Mouse (Mus musculus): Measurements from ENCODE around the gene Pan2. TPM values are rescaled to one million over a fixed set of nuclear protein-coding genes. Genes with fewer than 3 reads are reported as not detected.
"Not testable (repeated sequence)": the region's sequence is repeated elsewhere in the genome, so short reads cannot be mapped to it uniquely, and the experiment has no call there.

Pan2 gene
- polyA plus RNA-seq (2016; fragmentation: Nextera tagmentation; extraction: Ambion mirVana): 43.3 and 50.2 TPM in 2 replicates

DNA sequence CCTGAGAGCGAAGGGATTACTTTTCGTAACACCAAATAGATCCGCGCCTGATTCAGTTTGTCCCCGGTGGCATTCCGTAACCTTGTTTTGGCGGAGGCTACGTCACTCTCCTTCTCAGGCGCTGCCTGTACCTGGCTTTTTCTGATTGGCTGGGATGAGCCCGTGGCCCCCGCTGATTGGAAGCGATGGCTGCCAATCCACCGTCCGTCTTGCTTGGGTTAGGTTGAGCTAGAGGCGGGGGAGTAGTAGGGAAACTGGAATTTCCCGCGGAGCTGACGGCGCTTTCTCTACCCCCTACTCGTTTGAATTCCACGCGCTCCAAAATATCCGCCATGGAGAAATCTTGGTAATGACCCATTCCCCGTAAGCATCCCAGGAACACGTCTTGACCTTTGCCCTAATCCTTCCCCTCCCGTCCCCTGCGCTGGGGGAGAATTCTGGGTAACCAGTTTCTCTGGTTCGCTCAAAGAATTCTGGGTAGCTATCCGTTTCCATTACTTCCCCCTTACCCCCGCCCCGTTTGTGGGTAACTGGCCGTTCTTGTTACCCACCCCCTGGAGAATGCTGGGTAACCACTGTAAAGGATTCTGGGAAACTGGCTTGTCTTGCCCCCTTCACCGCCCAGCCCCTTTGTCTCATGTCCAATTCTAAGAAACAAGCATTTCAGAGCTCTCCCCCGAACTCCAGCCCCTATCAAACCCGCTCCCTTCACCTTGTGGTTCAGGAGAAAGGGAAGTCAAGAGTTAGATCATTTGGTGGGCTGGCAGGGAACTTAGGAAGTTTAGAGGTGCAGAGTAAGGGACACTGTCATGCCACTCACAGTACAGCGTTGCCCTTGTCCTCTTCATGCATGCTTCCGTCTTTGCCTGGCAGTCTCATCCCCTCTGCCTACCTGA lies at the start of gene Pan2:
Gene Pan2, plus strand, starts transcription at position 210 of the 896 bp plus-strand sequence.
- WGBS: 2% methylated on average over 37 of the region's 37 CpGs
- Histone ChIP-seq H3K36me3 (peaks cover 23% of the 10 kb centered on the region), H3K27me3 (ENCODE audit: low read depth, poor library complexity, severe bottlenecking) (no peaks in the 10 kb centered on the region), H3K27ac (replicated peaks) (peak within 1 kb of the TSS; percentile 97), H3K9me3 (replicated peaks) (no peaks in the 10 kb centered on the region), H3K4me3 (peak within 1 kb of the TSS; percentile 75), H3K4me1 (peaks cover 20% of the 10 kb centered on the region)
- peak; percentile 99 for DNase-seq (ENCODE audit: low spot score)

DNA sequence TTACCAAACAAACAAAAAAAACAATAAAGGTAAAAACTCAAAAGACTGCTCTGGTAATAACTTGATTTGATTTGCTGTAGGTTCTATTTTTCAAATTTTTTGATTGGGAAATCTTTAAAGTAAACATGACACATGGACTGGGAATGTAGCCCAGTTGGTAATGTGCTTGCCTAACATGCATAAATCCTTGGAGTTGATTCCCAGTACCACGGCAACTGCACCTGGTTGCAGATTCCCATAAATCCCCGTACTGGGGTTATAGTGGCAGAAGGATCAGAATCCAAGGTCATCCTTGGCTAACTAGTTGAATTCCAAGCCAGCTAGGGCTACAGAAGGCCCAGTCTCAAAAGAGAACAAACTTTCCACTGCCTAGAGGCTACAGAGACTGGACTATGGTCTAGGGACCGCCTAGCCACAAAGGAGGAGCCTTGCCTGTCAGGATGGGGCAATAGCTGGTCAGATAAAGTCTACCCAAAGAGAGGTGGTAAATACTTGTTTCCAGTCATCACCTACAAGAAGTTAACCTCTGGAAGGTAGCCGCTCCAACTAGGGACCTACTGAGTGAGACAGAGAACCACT lies 49.4 kb upstream of the Pan2 start, which contains the start of gene Apon:
Gene Apon, plus strand, starts transcription at position 420 of the 579 bp plus-strand sequence.
- no peak within 1 kb of the TSS for H3K4me3 ChIP-seq
- H3K27me3 ChIP-seq (ENCODE audit: low read depth, poor library complexity, severe bottlenecking): no peaks in the 10 kb centered on the region
- no peak for DNase-seq (ENCODE audit: low spot score)
- no peaks in the 10 kb centered on the region for H3K4me1 ChIP-seq
- peaks cover 51% of the 10 kb centered on the region for H3K36me3 ChIP-seq
- 91% methylated on average over 4 of the region's 4 CpGs for WGBS
- no peaks in the 10 kb centered on the region for H3K9me3 ChIP-seq (replicated peaks)
- H3K27ac ChIP-seq (replicated peaks): no peak within 1 kb of the TSS

DNA sequence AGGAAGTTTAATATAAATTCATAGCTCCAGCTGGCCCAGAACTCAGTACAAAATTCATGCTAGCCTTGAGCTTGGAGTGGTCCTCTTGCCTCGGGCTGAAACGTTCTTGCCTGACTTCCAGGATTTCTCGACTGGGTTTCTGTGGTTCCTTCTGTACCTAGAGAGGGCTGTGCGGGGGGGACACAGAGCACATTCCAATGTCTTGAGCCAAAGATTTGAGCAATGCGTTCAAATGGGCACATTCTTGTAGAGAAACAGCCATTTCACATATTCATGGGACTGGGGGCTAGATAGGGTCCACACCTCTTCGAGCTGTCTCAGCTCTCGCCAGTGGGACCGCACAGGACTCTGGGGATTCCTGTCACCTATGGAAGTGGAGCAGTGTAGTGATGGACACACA lies 47.2 kb upstream of the Pan2 start:
- no peak overlapping the region for H3K4me3 ChIP-seq
- H3K4me1 ChIP-seq: no peaks in the 10 kb centered on the region
- no peak overlapping the region for H3K27ac ChIP-seq (replicated peaks)
- H3K9me3 ChIP-seq (replicated peaks): no peaks in the 10 kb centered on the region
- H3K27me3 ChIP-seq (ENCODE audit: low read depth, poor library complexity, severe bottlenecking): no peaks in the 10 kb centered on the region
- DNase-seq (ENCODE audit: low spot score): no peak
- 91% methylated on average over 8 of the region's 8 CpGs for WGBS
- peaks cover 30% of the 10 kb centered on the region for H3K36me3 ChIP-seq

DNA sequence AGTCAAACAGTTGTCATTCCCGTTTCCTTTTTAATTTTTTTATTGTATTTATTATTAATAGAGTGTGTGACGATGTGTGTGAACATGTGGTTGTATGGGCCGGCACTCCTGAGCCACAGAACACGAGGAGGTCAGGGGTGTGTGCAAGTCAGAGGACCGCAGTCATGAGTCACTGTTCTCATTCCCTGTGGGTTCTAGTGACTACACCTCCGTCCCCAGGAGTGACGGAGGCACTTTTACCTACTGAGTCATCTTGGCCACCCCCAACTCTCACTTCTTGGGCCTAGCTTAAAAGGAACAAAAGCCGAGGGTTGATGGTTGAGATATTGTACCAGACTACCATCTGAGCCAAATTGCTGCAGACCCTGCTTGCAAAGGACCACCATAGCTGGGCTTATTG lies 46.8 kb upstream of the Pan2 start:
- Histone ChIP-seq H3K9me3 (replicated peaks) (no peaks in the 10 kb centered on the region), H3K27me3 (ENCODE audit: low read depth, poor library complexity, severe bottlenecking) (no peaks in the 10 kb centered on the region), H3K27ac (replicated peaks) (no peak overlapping the region), H3K4me3 (no peak overlapping the region), H3K4me1 (no peaks in the 10 kb centered on the region), H3K36me3 (peaks cover 26% of the 10 kb centered on the region)
- no peak for DNase-seq (ENCODE audit: low spot score)
- 92% methylated on average over 8 of the region's 8 CpGs for WGBS

DNA sequence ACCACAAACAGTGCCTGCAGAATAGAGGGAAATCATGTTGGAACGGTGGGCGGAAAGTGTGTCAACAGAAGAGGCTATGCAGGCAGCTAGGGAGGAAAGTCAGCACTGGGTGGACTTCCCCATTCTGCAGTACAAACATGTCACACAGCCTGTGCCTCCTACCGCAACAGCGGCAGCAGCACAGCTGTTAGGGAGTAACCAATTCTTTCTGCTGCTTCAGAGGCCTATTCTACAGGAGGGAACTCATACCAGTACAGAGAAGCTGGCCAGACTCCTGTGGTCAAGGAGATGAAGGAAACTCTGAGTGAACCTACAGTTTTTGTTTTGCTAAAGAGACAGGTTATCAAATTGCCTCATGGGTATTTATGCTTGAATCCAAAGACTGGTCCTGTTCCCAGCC lies 44.2 kb upstream of the Pan2 start:
- Histone ChIP-seq H3K4me1 (no peaks in the 10 kb centered on the region), H3K27ac (replicated peaks) (no peak overlapping the region), H3K36me3 (no peaks in the 10 kb centered on the region), H3K4me3 (no peak overlapping the region), H3K9me3 (replicated peaks) (no peaks in the 10 kb centered on the region), H3K27me3 (ENCODE audit: low read depth, poor library complexity, severe bottlenecking) (no peaks in the 10 kb centered on the region)
- 89% methylated on average over 4 of the region's 4 CpGs for WGBS
- no peak for DNase-seq (ENCODE audit: low spot score)

DNA sequence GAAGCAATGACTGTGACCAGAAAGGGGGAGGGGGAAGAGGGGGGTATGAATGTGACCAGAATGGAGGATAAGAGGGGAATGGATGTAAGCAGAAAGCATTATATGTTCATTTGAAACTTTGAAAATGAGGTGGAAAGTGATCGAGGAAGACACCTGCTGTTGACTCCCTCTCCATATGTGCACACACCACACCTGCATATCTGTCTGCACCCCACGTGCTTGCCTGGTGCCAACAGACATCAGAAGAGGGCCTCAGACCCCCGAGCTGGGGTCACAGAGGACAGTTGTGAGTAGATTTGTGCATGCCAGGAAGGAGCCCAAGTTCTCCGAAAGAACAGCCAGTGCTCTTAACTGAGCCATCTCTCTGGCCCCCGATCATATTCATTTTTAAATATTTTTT lies 43.2 kb upstream of the Pan2 start:
- Histone ChIP-seq H3K4me1 (no peaks in the 10 kb centered on the region), H3K9me3 (replicated peaks) (no peaks in the 10 kb centered on the region), H3K36me3 (no peaks in the 10 kb centered on the region), H3K27me3 (ENCODE audit: low read depth, poor library complexity, severe bottlenecking) (no peaks in the 10 kb centered on the region), H3K27ac (replicated peaks) (no peak overlapping the region), H3K4me3 (no peak overlapping the region)
- DNase-seq (ENCODE audit: low spot score): no peak
- WGBS: 88% methylated on average over 5 of the region's 5 CpGs

DNA sequence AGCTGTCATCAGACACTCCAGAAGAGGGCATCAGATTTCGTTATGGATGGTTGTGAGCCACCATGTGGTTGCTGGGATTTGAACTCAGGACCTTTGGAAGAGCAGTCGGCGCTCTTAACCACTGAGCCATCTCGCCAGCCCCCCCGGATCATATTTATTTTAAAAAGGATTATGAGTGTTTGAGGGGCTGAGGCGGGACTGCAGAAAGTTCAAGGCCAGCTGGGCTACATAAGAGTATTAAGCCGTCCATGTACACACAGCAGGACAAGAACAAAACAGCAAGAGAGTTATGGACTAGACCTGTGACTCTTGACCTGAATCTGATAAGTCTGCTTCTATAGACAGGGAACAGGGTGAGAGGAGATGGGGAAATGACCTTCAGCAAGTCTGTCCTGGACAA lies 42.8 kb upstream of the Pan2 start:
- DNase-seq (ENCODE audit: low spot score): not testable (repeated sequence)

DNA sequence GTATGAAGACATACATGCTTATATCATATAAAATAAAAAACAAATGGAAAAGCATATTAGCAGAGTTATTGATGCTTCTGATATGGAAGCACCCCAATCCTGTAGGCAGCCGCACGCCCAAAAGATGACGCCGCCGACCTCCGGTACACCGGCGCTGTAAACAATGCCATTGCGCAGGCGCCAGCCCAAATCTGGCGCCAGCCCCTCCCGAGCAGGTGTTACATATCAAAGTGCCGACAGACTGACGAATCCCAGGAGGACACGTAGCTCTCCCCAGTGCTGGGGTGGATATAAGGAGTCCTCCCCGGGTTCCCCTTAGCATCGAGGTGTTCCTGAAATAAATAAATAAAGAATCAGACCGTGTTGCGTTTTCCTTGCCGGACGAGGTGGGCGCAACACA lies 40.8 kb upstream of the Pan2 start:
- Histone ChIP-seq H3K27ac (replicated peaks) (no peak overlapping the region), H3K9me3 (replicated peaks) (no peaks in the 10 kb centered on the region), H3K4me3 (no peak overlapping the region), H3K4me1 (no peaks in the 10 kb centered on the region), H3K36me3 (no peaks in the 10 kb centered on the region), H3K27me3 (ENCODE audit: low read depth, poor library complexity, severe bottlenecking) (no peaks in the 10 kb centered on the region)
- no peak for DNase-seq (ENCODE audit: low spot score)
- WGBS: 83% methylated on average over 22 of the region's 22 CpGs

More for the DNA sequence above, 42.8 kb upstream of the Pan2 start:
- not testable (repeated sequence) for H3K9me3 ChIP-seq (replicated peaks); H3K4me1 ChIP-seq; H3K4me3 ChIP-seq; H3K27ac ChIP-seq (replicated peaks); H3K36me3 ChIP-seq; H3K27me3 ChIP-seq (ENCODE audit: low read depth, poor library complexity, severe bottlenecking)
- 87% methylated on average over 7 of the region's 7 CpGs for WGBS

DNA sequence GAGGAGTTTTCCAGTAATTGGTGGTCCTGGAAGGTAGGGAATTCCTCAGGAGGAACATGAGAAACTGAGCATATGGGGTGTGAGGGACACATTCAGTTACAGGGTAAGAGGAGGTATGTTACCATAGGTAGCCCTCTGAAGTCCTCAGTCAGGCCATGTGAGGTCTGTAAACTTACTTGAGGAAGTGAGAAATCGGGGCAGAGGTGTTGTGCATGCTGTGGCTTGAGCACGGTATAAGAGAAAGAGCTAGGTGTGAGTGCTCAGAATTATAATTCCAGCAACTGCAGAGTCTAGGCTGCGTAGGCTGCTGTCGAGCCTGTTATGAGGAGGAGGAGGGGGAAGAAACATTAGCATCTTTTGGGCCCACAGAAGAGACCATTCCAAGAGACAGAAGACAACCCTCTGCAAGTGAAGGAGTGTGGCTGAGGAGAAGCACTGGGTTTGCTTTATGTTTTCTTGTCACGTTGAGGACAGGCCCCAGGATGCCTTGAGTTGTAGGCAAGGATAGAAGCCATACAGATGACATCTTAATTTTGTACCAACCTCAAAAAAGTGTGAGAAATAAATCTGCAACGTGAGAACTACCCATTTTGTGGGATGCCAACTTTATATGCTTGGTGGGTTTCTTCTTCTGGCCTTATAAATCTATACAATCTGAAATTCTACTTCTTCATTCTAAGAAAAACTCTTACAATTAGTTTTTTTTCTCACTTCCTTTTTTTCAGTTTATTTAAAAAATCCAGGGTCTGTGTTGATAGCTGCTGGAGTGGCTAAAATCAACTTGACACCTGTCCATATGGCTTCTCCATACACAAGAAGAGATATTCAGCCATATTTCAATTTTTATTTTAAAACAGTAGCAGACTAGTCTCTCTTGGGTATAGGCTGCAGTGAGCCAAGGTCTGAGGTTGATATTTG lies 39.5 kb upstream of the Pan2 start:
- no peak for DNase-seq (ENCODE audit: low spot score)
- Histone ChIP-seq H3K27ac (replicated peaks) (no peak overlapping the region), H3K27me3 (ENCODE audit: low read depth, poor library complexity, severe bottlenecking) (no peaks in the 10 kb centered on the region), H3K9me3 (replicated peaks) (no peaks in the 10 kb centered on the region), H3K4me3 (no peak overlapping the region), H3K4me1 (no peaks in the 10 kb centered on the region), H3K36me3 (no peaks in the 10 kb centered on the region)
- WGBS: 84% methylated on average over 6 of the region's 6 CpGs

DNA sequence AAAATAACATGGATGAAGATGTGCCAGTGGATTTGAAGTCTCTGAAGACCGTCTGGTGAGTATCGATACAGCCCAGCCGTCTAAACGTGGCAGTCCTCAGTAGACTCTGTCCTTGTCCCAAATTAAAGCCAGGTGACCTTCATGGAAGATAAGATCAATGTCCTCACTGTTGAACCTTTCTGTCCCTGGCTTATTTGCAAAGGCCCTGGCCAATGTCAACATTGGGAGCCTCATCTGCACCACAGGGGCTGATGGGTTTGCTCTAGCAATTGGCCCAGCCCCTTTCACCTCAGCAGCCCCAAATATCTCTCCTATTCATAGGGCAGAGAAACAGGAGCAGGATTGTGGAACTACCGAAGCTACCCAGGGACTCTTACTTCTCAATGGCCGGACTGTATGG lies 34.8 kb upstream of the Pan2 start, which contains the start of gene Apof:
Gene Apof, plus strand, starts transcription at position 301 of the 400 bp plus-strand sequence.
- no peak for DNase-seq (ENCODE audit: low spot score)
- Histone ChIP-seq H3K4me1 (peaks cover 6% of the 10 kb centered on the region), H3K4me3 (no peak within 1 kb of the TSS), H3K9me3 (replicated peaks) (no peaks in the 10 kb centered on the region), H3K36me3 (no peaks in the 10 kb centered on the region), H3K27ac (replicated peaks) (no peak within 1 kb of the TSS), H3K27me3 (ENCODE audit: low read depth, poor library complexity, severe bottlenecking) (peaks cover 8% of the 10 kb centered on the region)
- WGBS: 75% methylated on average over 6 of the region's 6 CpGs

DNA sequence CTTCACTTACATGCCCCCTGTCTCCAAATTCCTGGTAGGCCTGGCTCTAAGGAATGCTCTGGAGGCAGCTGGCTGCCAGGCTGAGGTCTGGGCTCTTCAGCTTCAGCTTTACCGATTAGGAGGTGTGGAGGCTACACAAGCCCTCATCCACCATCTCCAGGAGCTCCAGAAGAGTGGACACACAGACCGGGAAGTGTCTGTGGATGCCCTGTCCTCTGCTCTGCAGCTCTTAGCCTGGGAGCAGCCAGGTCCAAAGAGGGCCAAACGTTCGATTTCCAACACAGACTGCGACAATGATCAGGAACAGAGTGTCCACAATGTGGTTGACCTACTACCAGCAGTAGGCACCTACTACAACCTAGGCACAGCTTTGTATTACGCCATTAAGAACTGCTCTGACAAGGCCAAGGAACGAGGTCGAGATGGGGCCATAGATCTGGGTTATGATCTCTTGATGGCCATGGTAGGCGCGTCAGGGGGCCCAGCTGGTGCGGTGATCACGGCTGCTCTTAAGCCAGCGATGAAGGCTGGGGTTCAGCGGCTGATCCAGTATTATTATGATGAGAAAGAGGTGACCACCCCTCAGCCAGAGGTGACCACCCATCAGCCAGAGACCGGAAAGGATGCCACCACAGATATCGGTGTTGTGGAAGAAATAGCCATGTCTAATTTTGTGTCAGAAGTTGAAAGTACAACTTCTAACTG lies 33.8 kb upstream of the Pan2 start:
- Histone ChIP-seq H3K4me1 (peaks cover 6% of the 10 kb centered on the region), H3K9me3 (replicated peaks) (no peaks in the 10 kb centered on the region), H3K27ac (replicated peaks) (no peak overlapping the region), H3K4me3 (no peak overlapping the region), H3K36me3 (no peaks in the 10 kb centered on the region), H3K27me3 (ENCODE audit: low read depth, poor library complexity, severe bottlenecking) (peaks cover 8% of the 10 kb centered on the region)
- 92% methylated on average over 16 of the region's 16 CpGs for WGBS
- DNase-seq (ENCODE audit: low spot score): no peak

DNA sequence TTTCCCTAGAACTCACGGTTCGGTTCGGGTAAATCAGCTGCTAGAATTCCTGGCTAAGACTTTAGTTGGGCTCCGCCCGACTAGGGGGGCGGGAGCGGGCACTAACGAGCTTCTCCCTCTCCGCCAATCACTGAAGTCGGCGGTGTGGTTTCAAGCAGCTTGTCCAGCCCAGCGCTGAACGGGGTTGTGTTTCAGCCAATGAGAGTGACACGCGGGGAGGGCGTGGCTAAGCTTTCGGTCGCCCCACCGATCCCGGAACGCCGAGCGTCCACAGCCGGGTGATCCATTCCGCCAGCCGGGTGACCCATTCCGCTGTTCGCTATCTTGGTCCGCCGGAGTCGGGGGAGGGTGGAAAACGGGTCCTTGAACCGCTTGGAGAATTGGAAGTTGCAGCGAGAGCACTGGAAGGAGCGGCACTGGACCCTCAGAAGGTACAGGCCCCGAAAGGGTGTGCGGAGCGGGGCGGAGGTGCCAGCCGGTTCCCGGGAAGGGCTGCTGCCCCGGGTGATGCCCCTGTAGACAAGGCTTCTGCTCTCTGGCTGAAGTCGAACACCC lies 32.8 kb upstream of the Pan2 start, which contains the start of gene Stat2:
Gene Stat2, plus strand, starts transcription at position 273 of the 555 bp plus-strand sequence.
- no peaks in the 10 kb centered on the region for H3K36me3 ChIP-seq
- peak; percentile 97 for DNase-seq (ENCODE audit: low spot score)
- peak within 1 kb of the TSS; percentile 86 for H3K27ac ChIP-seq (replicated peaks)
- no peaks in the 10 kb centered on the region for H3K9me3 ChIP-seq (replicated peaks)
- peak within 1 kb of the TSS; percentile 71 for H3K4me3 ChIP-seq
- H3K4me1 ChIP-seq: peaks cover 6% of the 10 kb centered on the region
- H3K27me3 ChIP-seq (ENCODE audit: low read depth, poor library complexity, severe bottlenecking): peaks cover 8% of the 10 kb centered on the region
- WGBS: under 1% methylated on average over 43 of the region's 43 CpGs
